Mouse (Mus musculus): Measurements from ENCODE around the gene Dpp8.

DNA sequence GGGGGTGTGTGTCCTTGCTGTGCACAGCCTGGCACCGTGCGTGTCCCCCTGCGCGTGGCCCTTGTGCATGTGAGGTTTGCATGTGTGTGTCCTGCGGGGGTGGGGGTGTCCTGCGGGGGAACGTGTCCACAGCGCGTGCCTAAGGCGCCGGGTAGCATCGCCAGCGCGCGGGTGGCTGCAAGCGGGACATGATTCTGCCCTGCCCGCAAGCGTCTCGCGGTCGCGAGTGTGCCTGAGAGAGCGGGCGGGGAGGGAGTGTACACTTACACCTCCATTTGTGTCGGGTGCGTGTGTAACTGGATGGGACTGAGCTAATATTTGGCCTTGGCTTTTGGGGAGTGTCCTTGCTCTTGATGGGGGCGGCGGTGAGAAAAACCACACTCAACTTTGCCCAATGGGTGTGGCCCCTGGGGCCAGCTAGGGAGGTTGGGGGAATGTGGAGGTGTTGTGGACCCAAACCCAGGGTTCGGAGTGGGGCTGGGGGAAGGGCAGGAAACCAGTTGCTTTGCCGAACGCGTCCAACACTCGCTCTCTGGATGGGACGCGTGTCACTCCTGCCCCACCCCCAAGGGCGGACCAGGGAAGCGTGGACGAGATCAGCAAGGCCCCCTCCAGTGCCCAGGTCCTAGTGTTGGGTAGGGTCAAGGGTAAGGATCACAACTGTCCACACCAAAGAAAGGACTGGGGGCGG lies 69.6 kb downstream of the Dpp8 start:
- no peak for TF ChIP-seq POLR2A (IDR thresholded peaks at IDR 0.05; ENCODE audit: borderline replicate concordance, control insufficient read depth, low read depth, low read length)
- no peak for TF ChIP-seq CTCF (IDR thresholded peaks at IDR 0.05; ENCODE audit: control insufficient read depth, insufficient read depth, low read length)

Data from bone marrow, adult 2 months (tissue).